Mouse (Mus musculus): ENCODE results near the gene Otop3. TPM values are rescaled to one million over a fixed set of nuclear protein-coding genes. Genes with fewer than 3 reads are reported as not detected.

The Otop3 gene
- polyA plus RNA-seq, 1 experiment from 2014 or later: not detected

GRCm38 (mm10) chr11:115345515-115345914 is 11.0 kb downstream of the Otop3 start:
- Histone ChIP-seq H3K36me3 (no peaks in the 10 kb centered on the region), H3K9ac (no peak overlapping the region), H3K27ac (peak overlapping the region; percentile 7), H3K4me1 (peaks cover 19% of the 10 kb centered on the region), H3K27me3 (peaks cover 35% of the 10 kb centered on the region), H3K9me3 (no peaks in the 10 kb centered on the region), H3K4me2 (replicated peaks) (0 out of 2 replicates have a peak overlapping the region, but pooled peaks have one; percentile 11), H3K4me3 (no peak overlapping the region)
- WGBS: 9% methylated on average over 7 of the region's 7 CpGs
- ATAC-seq (ENCODE audit: insufficient number of reproducible peaks, insufficient read depth, low FRiP score, low TSS enrichment): no peak

- no peak for ATAC-seq (ENCODE audit: insufficient number of reproducible peaks, insufficient read depth, low FRiP score, low TSS enrichment)
- Histone ChIP-seq H3K9ac (no peak overlapping the region), H3K4me2 (replicated peaks) (no peak overlapping the region), H3K27me3 (peaks cover 31% of the 10 kb centered on the region), H3K36me3 (no peaks in the 10 kb centered on the region), H3K27ac (no peak overlapping the region), H3K4me3 (no peak overlapping the region), H3K4me1 (peaks cover 19% of the 10 kb centered on the region), H3K9me3 (no peaks in the 10 kb centered on the region)
- WGBS: 60% methylated on average over 17 of the region's 17 CpGs
Observed at GRCm38 (mm10) chr11:115348681-115349248, 14.2 kb downstream of the Otop3 start.

- H3K4me3 ChIP-seq: no peak overlapping the region
- 86% methylated on average over 3 of the region's 4 CpGs for WGBS
- H3K36me3 ChIP-seq: no peaks in the 10 kb centered on the region
- H3K27ac ChIP-seq: no peak overlapping the region
- H3K4me1 ChIP-seq: peaks cover 15% of the 10 kb centered on the region
- ATAC-seq (ENCODE audit: insufficient number of reproducible peaks, insufficient read depth, low FRiP score, low TSS enrichment): no peak
- no peak overlapping the region for H3K4me2 ChIP-seq (replicated peaks)
- H3K9me3 ChIP-seq: no peaks in the 10 kb centered on the region
- H3K9ac ChIP-seq: no peak overlapping the region
- peaks cover 31% of the 10 kb centered on the region for H3K27me3 ChIP-seq
Observed at GRCm38 (mm10) chr11:115349976-115350375, 15.4 kb downstream of the Otop3 start.

GRCm38 (mm10) chr11:115353375-115353774 is 18.8 kb downstream of the Otop3 start:
- Histone ChIP-seq H3K9ac (no peak overlapping the region), H3K9me3 (no peaks in the 10 kb centered on the region), H3K4me2 (replicated peaks) (no peak overlapping the region), H3K4me1 (no peaks in the 10 kb centered on the region), H3K36me3 (no peaks in the 10 kb centered on the region), H3K4me3 (no peak overlapping the region), H3K27ac (no peak overlapping the region), H3K27me3 (peaks cover 37% of the 10 kb centered on the region)
- no peak for ATAC-seq (ENCODE audit: insufficient number of reproducible peaks, insufficient read depth, low FRiP score, low TSS enrichment)
- 89% methylated on average over 5 of the region's 5 CpGs for WGBS

- Histone ChIP-seq H3K27ac (no peak overlapping the region), H3K9ac (no peak overlapping the region), H3K36me3 (no peaks in the 10 kb centered on the region), H3K4me1 (peaks cover 5% of the 10 kb centered on the region; the same call in 1 of the 2 replicates), H3K4me3 (no peak overlapping the region), H3K4me2 (replicated peaks) (no peak overlapping the region), H3K9me3 (no peaks in the 10 kb centered on the region), H3K27me3 (peaks cover 37% of the 10 kb centered on the region)
- 7% methylated on average over 8 of the region's 8 CpGs for WGBS
- ATAC-seq (ENCODE audit: insufficient number of reproducible peaks, insufficient read depth, low FRiP score, low TSS enrichment): no peak
Observed at GRCm38 (mm10) chr11:115354183-115354582, 19.7 kb downstream of the Otop3 start.

- ATAC-seq (ENCODE audit: insufficient number of reproducible peaks, insufficient read depth, low FRiP score, low TSS enrichment): no peak
- no peaks in the 10 kb centered on the region for H3K36me3 ChIP-seq
Observed at GRCm38 (mm10) chr11:115358468-115358867, 23.9 kb downstream of the Otop3 start.

GRCm38 (mm10) chr11:115359293-115359692 is 24.8 kb downstream of the Otop3 start:
- Histone ChIP-seq H3K9me3 (no peaks in the 10 kb centered on the region), H3K27me3 (peaks cover 25% of the 10 kb centered on the region), H3K27ac (no peak overlapping the region; the same call in 1 of the 2 replicates), H3K4me1 (peaks cover 11% of the 10 kb centered on the region; the same call in 1 of the 2 replicates), H3K36me3 (no peaks in the 10 kb centered on the region), H3K4me3 (no peak overlapping the region), H3K9ac (no peak overlapping the region), H3K4me2 (replicated peaks) (no peak overlapping the region)
- 35% methylated on average over 3 of the region's 3 CpGs for WGBS
- no peak for ATAC-seq (ENCODE audit: insufficient number of reproducible peaks, insufficient read depth, low FRiP score, low TSS enrichment)

More at GRCm38 (mm10) chr11:115358468-115358867, 23.9 kb downstream of the Otop3 start:
- WGBS: 13% methylated on average over 5 of the region's 5 CpGs
- peaks cover 29% of the 10 kb centered on the region for H3K27me3 ChIP-seq
- H3K27ac ChIP-seq: no peak overlapping the region
- no peak overlapping the region for H3K4me2 ChIP-seq (replicated peaks)
- H3K4me3 ChIP-seq: no peak overlapping the region
- H3K4me1 ChIP-seq: peaks cover 11% of the 10 kb centered on the region; the same call in 1 of the 2 replicates
- H3K9ac ChIP-seq: no peak overlapping the region
- H3K9me3 ChIP-seq: no peaks in the 10 kb centered on the region

- Histone ChIP-seq H3K4me1 (peaks cover 11% of the 10 kb centered on the region; the same call in 1 of the 2 replicates), H3K27ac (no peak overlapping the region; the same call in 1 of the 2 replicates), H3K4me2 (replicated peaks) (no peak overlapping the region), H3K9ac (no peak overlapping the region), H3K9me3 (no peaks in the 10 kb centered on the region), H3K4me3 (no peak overlapping the region), H3K36me3 (no peaks in the 10 kb centered on the region), H3K27me3 (peaks cover 21% of the 10 kb centered on the region)
- no peak for ATAC-seq (ENCODE audit: insufficient number of reproducible peaks, insufficient read depth, low FRiP score, low TSS enrichment)
- 62% methylated on average over 6 of the region's 6 CpGs for WGBS
Observed at GRCm38 (mm10) chr11:115359726-115360125, 25.2 kb downstream of the Otop3 start.

- ATAC-seq (ENCODE audit: insufficient number of reproducible peaks, insufficient read depth, low FRiP score, low TSS enrichment): no peak
- Histone ChIP-seq H3K4me1 (peaks cover 13% of the 10 kb centered on the region), H3K9ac (no peak overlapping the region), H3K4me3 (no peak overlapping the region), H3K27me3 (peaks cover 42% of the 10 kb centered on the region), H3K27ac (no peak overlapping the region), H3K9me3 (no peaks in the 10 kb centered on the region), H3K4me2 (replicated peaks) (no peak overlapping the region), H3K36me3 (no peaks in the 10 kb centered on the region)
- WGBS: 84% methylated on average over 3 of the region's 3 CpGs
Observed at GRCm38 (mm10) chr11:115364136-115364535, 29.6 kb downstream of the Otop3 start.

GRCm38 (mm10) chr11:115366039-115366705 is 31.6 kb downstream of the Otop3 start:
- Histone ChIP-seq H3K27ac (no peak overlapping the region), H3K4me2 (replicated peaks) (peak overlapping the region; percentile 79)
- ATAC-seq (ENCODE audit: insufficient number of reproducible peaks, insufficient read depth, low FRiP score, low TSS enrichment): peak; percentile 24; the same call in 1 of the 2 replicates

GRCm38 (mm10) chr11:115366706-115367394 is 32.3 kb downstream of the Otop3 start:
- no peak for ATAC-seq (ENCODE audit: insufficient number of reproducible peaks, insufficient read depth, low FRiP score, low TSS enrichment)
- Histone ChIP-seq H3K36me3 (no peaks in the 10 kb centered on the region), H3K4me1 (peaks cover 8% of the 10 kb centered on the region), H3K4me2 (replicated peaks) (peak overlapping the region; percentile 79), H3K27me3 (peaks cover 56% of the 10 kb centered on the region), H3K9ac (peak overlapping the region; percentile 37), H3K9me3 (no peaks in the 10 kb centered on the region), H3K27ac (no peak overlapping the region), H3K4me3 (peak overlapping the region; percentile 37)
- WGBS: 1% methylated on average over 26 of the region's 28 CpGs

More at GRCm38 (mm10) chr11:115366039-115366705, 31.6 kb downstream of the Otop3 start:
- Histone ChIP-seq H3K9me3 (no peaks in the 10 kb centered on the region), H3K36me3 (no peaks in the 10 kb centered on the region), H3K4me3 (peak overlapping the region; percentile 37), H3K9ac (no peak overlapping the region), H3K4me1 (peaks cover 8% of the 10 kb centered on the region), H3K27me3 (peaks cover 53% of the 10 kb centered on the region)
- WGBS: 38% methylated on average over 7 of the region's 7 CpGs

All from embryonic facial prominence, embryonic 12.5 days (tissue).